Mouse (Mus musculus) cortical plate, adult 2 months (tissue): ENCODE measurements around the gene Tpte. TPM values are rescaled to one million over a fixed set of nuclear protein-coding genes. Genes with fewer than 3 reads are reported as not detected.

Experiments used
- H3K27ac ChIP-seq: fragments of 200-500 bp; 2 replicates; pipeline ENCODE4 v1.5.1; 2012; ENCODE audit warnings: low read length, control low read depth, inconsistent platforms; ENCODE audit not compliant: insufficient read depth
- H3K4me1 ChIP-seq: fragments of 200-500 bp; 2 replicates; pipeline ENCODE4 v1.6.1; 2011; ENCODE audit warnings: low read length; ENCODE audit not compliant: control insufficient read depth, insufficient read depth
- H3K4me3 ChIP-seq: fragments of 200-500 bp; 2 replicates; pipeline ENCODE4 v1.5.1; 2011; ENCODE audit warnings: mild to moderate bottlenecking, low read length, control low read depth; ENCODE audit not compliant: insufficient read depth
- CTCF ChIP-seq: fragments of 200-500 bp; IDR thresholded peaks from 2 replicates; pipeline ENCODE4 v1.5.1; 2011; ENCODE audit warnings: mild to moderate bottlenecking, control low read depth, low read length; ENCODE audit not compliant: insufficient read depth; ENCODE audit errors: extremely low read depth
- POLR2A ChIP-seq: fragments of 200-500 bp; IDR thresholded peaks from 2 replicates; pipeline ENCODE4 v1.6.1; 2011; ENCODE audit warnings: mild to moderate bottlenecking, low read length, control low read depth; ENCODE audit not compliant: insufficient read depth; ENCODE audit errors: extremely low read depth
- polyA plus RNA-seq: library from polyadenylated mRNA; depleted of rRNA; stranded (reverse); fragments of >200 nt; gene quantifications from 2 replicates; pipeline ENCODE4 v1.2.3, GENCODE M21; 2012; rRNA removed

Gene Tpte
- not detected in 2 replicates for polyA plus RNA-seq

GRCm38 (mm10) chr8:22282999-22283491, at the start of gene Tpte:
Gene Tpte, plus strand, starts transcription at chr8:22283441.
- Histone ChIP-seq H3K4me3 (no peak within 1 kb of the TSS), H3K4me1 (no peaks in the 10 kb centered on the region), H3K27ac (no peak within 1 kb of the TSS)
- no peak for TF ChIP-seq POLR2A
- TF ChIP-seq CTCF: no peak

DNA sequence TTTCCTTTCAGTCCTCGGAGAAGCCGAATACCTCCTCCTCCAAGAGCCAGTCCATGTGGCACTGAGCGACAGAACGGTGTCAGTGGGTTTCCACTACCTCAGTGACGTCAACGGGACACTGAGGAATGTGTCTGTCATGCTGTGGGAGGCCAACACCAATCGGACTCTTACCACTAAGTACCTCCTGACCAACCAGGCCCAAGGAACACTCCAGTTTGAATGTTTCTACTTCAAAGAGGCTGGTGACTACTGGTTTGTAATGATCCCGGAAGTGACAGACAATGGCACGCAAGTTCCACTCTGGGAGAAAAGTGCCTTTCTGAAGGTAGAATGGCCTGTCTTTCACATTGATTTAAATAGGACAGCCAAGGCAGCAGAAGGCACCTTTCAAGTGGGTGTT, 40.3 kb upstream of the Tpte start:
- H3K27ac ChIP-seq: no peak overlapping the region
- TF ChIP-seq CTCF (no peak), POLR2A (no peak)

GRCm38 (mm10) chr8:22245663-22246062, 37.6 kb upstream of the Tpte start:
- no peak overlapping the region for H3K4me3 ChIP-seq
- no peak overlapping the region for H3K27ac ChIP-seq
- TF ChIP-seq POLR2A (no peak), CTCF (no peak)
- H3K4me1 ChIP-seq: no peaks in the 10 kb centered on the region

More for the DNA sequence above, 40.3 kb upstream of the Tpte start:
- no peak overlapping the region for H3K4me3 ChIP-seq
- H3K4me1 ChIP-seq: no peaks in the 10 kb centered on the region

- no peak overlapping the region for H3K27ac ChIP-seq
- TF ChIP-seq POLR2A (no peak), CTCF (no peak)
These were observed 35.3 kb upstream of the Tpte start for GRCm38 (mm10) chr8:22247956-22248355.

DNA sequence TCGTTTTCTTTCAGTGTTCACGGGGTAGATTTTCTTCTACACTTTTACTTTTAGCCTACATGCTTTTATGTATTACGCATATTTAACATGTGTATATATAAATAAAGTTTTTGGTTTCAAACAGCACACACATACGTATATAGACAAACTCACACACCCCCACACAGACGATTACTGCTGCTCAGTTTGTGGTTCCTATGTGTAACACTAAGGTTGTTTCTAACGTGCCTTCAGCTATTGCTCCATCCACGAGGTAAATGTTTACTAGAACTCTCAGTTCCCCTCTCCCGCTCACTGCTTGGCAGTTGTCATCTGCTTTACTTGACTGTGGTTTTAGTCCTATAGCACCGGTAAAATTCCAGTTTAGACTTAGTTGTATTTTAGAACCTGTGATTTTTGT, 34.2 kb upstream of the Tpte start:
- no peak for TF ChIP-seq POLR2A
- TF ChIP-seq CTCF: no peak
- Histone ChIP-seq H3K4me1 (no peaks in the 10 kb centered on the region), H3K4me3 (no peak overlapping the region), H3K27ac (no peak overlapping the region)

More at GRCm38 (mm10) chr8:22247956-22248355, 35.3 kb upstream of the Tpte start:
- Histone ChIP-seq H3K4me3 (no peak overlapping the region), H3K4me1 (no peaks in the 10 kb centered on the region)

DNA sequence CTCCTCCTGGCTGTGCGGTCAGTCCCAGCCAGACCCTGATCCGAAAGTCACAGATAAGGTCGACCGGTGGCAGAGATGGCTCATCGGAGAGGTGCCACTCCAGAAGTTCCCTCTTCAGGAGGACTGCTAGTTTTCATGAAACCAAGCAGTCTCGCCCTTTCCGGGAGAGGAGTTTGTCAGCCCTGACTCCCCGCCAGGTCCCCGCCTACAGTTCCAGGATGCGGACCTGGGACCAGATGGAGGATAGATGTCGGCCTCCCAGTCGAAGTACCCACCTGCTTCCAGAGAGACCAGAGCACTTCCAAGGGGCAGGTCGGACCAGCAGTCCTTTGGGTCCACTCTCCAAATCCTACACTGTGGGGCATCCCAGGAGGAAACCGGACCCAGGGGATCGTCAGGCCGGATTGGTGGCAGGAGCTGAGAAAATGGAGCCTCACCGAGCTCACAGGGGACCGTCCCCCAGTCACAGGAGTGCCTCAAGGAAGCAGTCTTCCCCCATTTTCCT, 24.2 kb upstream of the Tpte start:
- H3K4me1 ChIP-seq: no peaks in the 10 kb centered on the region; the same call in 1 of the 2 replicates
- H3K4me3 ChIP-seq: no peak overlapping the region
- TF ChIP-seq POLR2A (no peak), CTCF (no peak)
- H3K27ac ChIP-seq: no peak overlapping the region; the same call in 1 of the 2 replicates

- Histone ChIP-seq H3K27ac (peak overlapping the region; percentile 56; the same call in 1 of the 2 replicates), H3K4me1 (no peaks in the 10 kb centered on the region; the same call in 1 of the 2 replicates), H3K4me3 (no peak overlapping the region)
- TF ChIP-seq POLR2A (no peak), CTCF (no peak)
These were observed 23.7 kb upstream of the Tpte start for GRCm38 (mm10) chr8:22259531-22259930.

DNA sequence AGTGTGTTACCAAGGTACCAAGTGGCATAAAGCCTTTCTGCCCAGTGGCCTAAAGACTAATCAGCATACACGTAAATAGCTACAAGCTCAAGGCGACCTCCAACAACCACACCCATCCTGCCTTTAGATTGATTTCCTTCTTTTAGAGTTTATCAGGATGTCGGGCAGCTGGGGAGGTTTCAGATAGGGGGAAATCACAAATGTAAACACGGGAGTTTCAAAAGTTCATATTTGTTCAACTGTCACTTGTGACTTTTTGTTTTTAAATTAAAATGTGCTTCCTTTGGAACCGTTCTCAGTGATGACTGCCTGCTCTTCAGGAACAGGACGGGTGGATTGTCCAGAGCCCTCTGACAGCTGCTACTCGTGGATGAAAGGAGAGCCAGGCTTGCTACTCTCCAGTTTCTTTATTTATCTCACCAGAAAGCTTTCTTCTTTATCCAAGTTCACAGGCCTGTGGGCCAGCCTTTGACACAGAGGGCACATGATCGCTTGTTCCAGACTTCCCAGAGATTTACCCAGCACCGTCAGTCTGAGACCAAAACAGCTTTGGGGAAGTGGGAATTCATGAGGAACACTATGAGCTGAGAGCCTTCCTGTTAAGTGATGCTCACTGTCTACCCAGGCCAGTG, 23.0 kb upstream of the Tpte start:
- Histone ChIP-seq H3K4me3 (no peak overlapping the region), H3K4me1 (no peaks in the 10 kb centered on the region; the same call in 1 of the 2 replicates), H3K27ac (peak overlapping the region; percentile 56; the same call in 1 of the 2 replicates)
- TF ChIP-seq CTCF (no peak), POLR2A (no peak)

- no peaks in the 10 kb centered on the region; the same call in 1 of the 2 replicates for H3K4me1 ChIP-seq
- no peak overlapping the region for H3K27ac ChIP-seq
- no peak overlapping the region for H3K4me3 ChIP-seq
- TF ChIP-seq CTCF (no peak), POLR2A (no peak)
These were observed 21.0 kb upstream of the Tpte start for GRCm38 (mm10) chr8:22262267-22262666.

DNA sequence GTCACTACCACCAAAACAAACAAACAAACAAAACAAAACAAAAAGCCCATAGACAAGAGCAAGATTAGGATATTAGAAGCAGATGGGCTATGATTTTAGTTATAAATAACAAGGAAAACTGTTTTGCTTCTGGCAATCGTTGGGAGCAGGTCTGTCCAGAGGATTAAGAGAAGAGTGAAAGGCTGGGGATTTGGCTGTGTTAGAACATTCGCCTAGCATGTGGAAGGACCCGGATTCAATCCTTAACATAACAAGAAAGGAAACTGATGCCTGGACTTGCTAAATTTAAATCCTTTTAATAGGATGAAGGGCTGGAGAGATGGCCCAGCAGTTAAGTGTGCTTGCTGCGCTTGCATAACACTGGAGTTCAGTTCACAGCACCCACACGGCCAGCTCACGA, 18.9 kb upstream of the Tpte start:
- H3K27ac ChIP-seq: no peak overlapping the region
- no peaks in the 10 kb centered on the region; the same call in 1 of the 2 replicates for H3K4me1 ChIP-seq
- no peak overlapping the region for H3K4me3 ChIP-seq
- TF ChIP-seq CTCF (no peak), POLR2A (no peak)
